Mouse (Mus musculus): Measurements from ENCODE around the gene Ms4a13. TPM values are rescaled to one million over a fixed set of nuclear protein-coding genes. Genes with fewer than 3 reads are reported as not detected.
A peak's percentile ranks its signal among the peaks of the same experiment; 100 is the strongest.
"Not testable (repeated sequence)": the region's sequence is repeated elsewhere in the genome, so short reads cannot be mapped to it uniquely, and the experiment has no call there.

The Ms4a13 gene
- not detected in 2 replicates for total RNA-seq (2021)
- long read RNA-seq = 0 reads

GRCm38 (mm10) chr19:11196546-11196945 is at the start of gene Ms4a13:
Gene Ms4a13 (minus strand): TSS chr19:11196737.
- DNase-seq = no peak

GRCm38 (mm10) chr19:11244230-11244629 is 47.7 kb upstream of the Ms4a13 start:
- DNase-seq = no peak

GRCm38 (mm10) chr19:11242560-11242959 is 46.0 kb upstream of the Ms4a13 start:
- no peak for DNase-seq

- DNase-seq = no peak
Observed at GRCm38 (mm10) chr19:11235820-11236219, 39.3 kb upstream of the Ms4a13 start.

GRCm38 (mm10) chr19:11234921-11235735 is 38.6 kb upstream of the Ms4a13 start:
- DNase-seq = no peak

GRCm38 (mm10) chr19:11234244-11234643 is 37.7 kb upstream of the Ms4a13 start:
- DNase-seq = no peak

GRCm38 (mm10) chr19:11232348-11232747 is 35.8 kb upstream of the Ms4a13 start, which contains the start of gene Ms4a12:
Gene Ms4a12 (minus strand): TSS chr19:11232448.
- no peak for DNase-seq

- DNase-seq = no peak
Observed at GRCm38 (mm10) chr19:11192552-11192951, 4.0 kb downstream of the Ms4a13 start.

GRCm38 (mm10) chr19:11184121-11184520 is 12.4 kb downstream of the Ms4a13 start:
- DNase-seq = peak; percentile 6

- DNase-seq = no peak
Observed at GRCm38 (mm10) chr19:11177464-11177863, 19.1 kb downstream of the Ms4a13 start.

- DNase-seq = peak; percentile 7
Observed at GRCm38 (mm10) chr19:11165172-11165571, 31.4 kb downstream of the Ms4a13 start, which contains the start of gene 1700025F22Rik. Gene 1700025F22Rik (minus strand): TSS chr19:11165320.

- DNase-seq = not testable (repeated sequence)
Observed at GRCm38 (mm10) chr19:11157890-11158289, 38.6 kb downstream of the Ms4a13 start.

- no peak for DNase-seq
Observed at GRCm38 (mm10) chr19:11135336-11135735, 61.2 kb downstream of the Ms4a13 start.

GRCm38 (mm10) chr19:11134852-11135251 is 61.7 kb downstream of the Ms4a13 start:
- no peak for DNase-seq

- not testable (repeated sequence) for DNase-seq
Observed at GRCm38 (mm10) chr19:11130776-11131175, 65.8 kb downstream of the Ms4a13 start, which contains the start of gene 1700017D01Rik. Gene 1700017D01Rik (minus strand): TSS chr19:11130876.

- DNase-seq = no peak
Observed at GRCm38 (mm10) chr19:11129702-11130101, 66.8 kb downstream of the Ms4a13 start.

- peak; percentile 2 for DNase-seq
Observed at GRCm38 (mm10) chr19:11121016-11121420, 75.5 kb downstream of the Ms4a13 start.

Other genes with a start within 250 kb of the Ms4a13 start
- gene Ccdc86, start 247.5 kb downstream of the Ms4a13 start, total RNA-seq (2021) = 14.5 and 16.7 TPM in 2 replicates
- gene Ms4a10, start 222.1 kb downstream of the Ms4a13 start, total RNA-seq (2021) = 30.9 and 39.3 TPM in 2 replicates
- not detected in 2 replicates for gene Ms4a15, start 203.5 kb downstream of the Ms4a13 start, total RNA-seq (2021)
- not detected in 2 replicates for gene Ms4a18, start 178.7 kb downstream of the Ms4a13 start, total RNA-seq (2021)
- gene Ms4a8a, start 115.6 kb downstream of the Ms4a13 start, total RNA-seq (2021) = 0.90 and 0.94 TPM in 2 replicates
- gene 1700017D01Rik, start 65.9 kb downstream of the Ms4a13 start, total RNA-seq (2021) = not detected in 2 replicates
- gene 1700025F22Rik, start 31.4 kb downstream of the Ms4a13 start, total RNA-seq (2021) = not detected in 2 replicates
- gene Ms4a12, start 35.7 kb upstream of the Ms4a13 start, total RNA-seq (2021) = not detected in 2 replicates
- gene Ms4a1, start 69.5 kb upstream of the Ms4a13 start, total RNA-seq (2021) = 0.33 TPM in 1 of 2 replicates, not detected in the other
- gene Ms4a5, start 87.1 kb upstream of the Ms4a13 start, total RNA-seq (2021) = not detected in 2 replicates
- 0.24 TPM in 1 of 2 replicates, not detected in the other for gene Ms4a14, start 117.7 kb upstream of the Ms4a13 start, total RNA-seq (2021)
- gene Ms4a7, start 139.4 kb upstream of the Ms4a13 start, total RNA-seq (2021) = 1.4 TPM in 1 of 2 replicates, not detected in the other
- 3.4 and 3.6 TPM in 2 replicates for gene Ms4a4a, start 178.8 kb upstream of the Ms4a13 start, total RNA-seq (2021)
- 1.2 TPM in 1 of 2 replicates, not detected in the other for gene Ms4a4c, start 208.0 kb upstream of the Ms4a13 start, total RNA-seq (2021)
- 0.94 TPM in 1 of 2 replicates, not detected in the other for gene Ms4a4b, start 246.8 kb upstream of the Ms4a13 start, total RNA-seq (2021)

Measured in adrenal gland, postnatal 25 days (tissue).